Mouse (Mus musculus) ES-Bruce4 (cell line): ENCODE measurements at regions not wholly inside any gene's neighbourhood (a gene's known extent, or its start where the extent isn't known, plus 50 kb on each side); places are given as distances from the start of the nearest gene placed in this dataset.

Source experiments
- CTCF ChIP-seq: IDR thresholded peaks from one replicate; pipeline ENCODE4 v1.8.1; 2011; ENCODE audit warnings: low read depth, low read length
- EP300 ChIP-seq: IDR thresholded peaks from 2 replicates; pipeline ENCODE4 v1.6.1; 2011; ENCODE audit warnings: low read depth, low read length; ENCODE audit not compliant: insufficient read depth

DNA sequence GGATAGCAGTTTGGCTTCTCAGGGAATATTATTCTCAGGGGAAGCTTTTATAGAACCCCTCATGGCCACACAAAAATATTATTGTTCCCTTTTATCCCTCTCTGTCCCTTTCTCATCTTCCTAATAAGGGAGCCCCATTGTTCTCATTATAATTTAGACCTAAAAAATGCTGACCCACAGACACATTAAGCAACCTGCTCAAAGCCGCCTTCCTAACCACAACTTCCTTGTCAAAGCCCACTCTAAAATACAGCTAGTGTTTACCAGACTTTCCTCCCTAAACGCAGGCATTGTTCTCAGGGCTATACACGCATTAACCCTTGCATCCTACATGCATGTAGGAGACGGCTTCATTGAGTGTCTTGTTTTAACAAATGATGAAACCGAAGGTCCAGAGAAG is 93.9 kb downstream of the Foxi3 start:
- no peak for TF ChIP-seq CTCF
- TF ChIP-seq EP300, result no peak
